Mouse (Mus musculus) small intestine, adult 2 months (tissue): ENCODE data around the gene Cdh23. TPM values are rescaled to one million over a fixed set of nuclear protein-coding genes. Genes with fewer than 3 reads are reported as not detected.
A peak's percentile ranks its signal among the peaks of the same experiment; 100 is the strongest.

ENCODE experiments used
- H3K27ac ChIP-seq: fragments of 200-500 bp; 2 replicates; pipeline ENCODE4 v1.5.1; 2012; ENCODE audit warnings: low read depth, low read length, control low read depth, inconsistent platforms; ENCODE audit not compliant: insufficient read depth
- H3K27me3 ChIP-seq: fragments of 200-500 bp; 2 replicates; pipeline ENCODE4 v1.6.1; 2012; ENCODE audit warnings: mild to moderate bottlenecking, moderate library complexity, low read length, inconsistent platforms; ENCODE audit not compliant: control insufficient read depth, insufficient read depth
- H3K36me3 ChIP-seq: fragments of 200-500 bp; 2 replicates; pipeline ENCODE4 v1.6.1; 2012; ENCODE audit warnings: mild to moderate bottlenecking, low read length, control low read depth, inconsistent platforms; ENCODE audit not compliant: control insufficient read depth, insufficient read depth
- H3K4me1 ChIP-seq: fragments of 200-500 bp; 2 replicates; pipeline ENCODE4 v1.6.1; 2012; ENCODE audit warnings: low read length, inconsistent platforms, mixed read lengths; ENCODE audit not compliant: control insufficient read depth, insufficient read depth, insufficient read length
- H3K4me3 ChIP-seq: fragments of 200-500 bp; 2 replicates; pipeline ENCODE4 v1.5.1; 2012; ENCODE audit warnings: low read depth, mild to moderate bottlenecking, control low read depth, inconsistent platforms, low read length, moderate library complexity
- CTCF ChIP-seq: fragments of 200-500 bp; IDR thresholded peaks from 2 replicates; pipeline ENCODE4 v1.5.1; 2012; ENCODE audit warnings: low read depth, mild to moderate bottlenecking, control low read depth, inconsistent platforms, low read length, moderate library complexity, mixed read lengths; ENCODE audit not compliant: insufficient replicate concordance, insufficient read length; ENCODE audit errors: extremely low read depth
- POLR2A ChIP-seq: fragments of 200-500 bp; IDR thresholded peaks from 2 replicates; pipeline ENCODE4 v1.6.1; 2012; ENCODE audit warnings: low read depth, mild to moderate bottlenecking, control low read depth, inconsistent platforms, low read length, moderate library complexity
- WGBS: fragments of 180-500 bp; shearing (Covaris S2); methylation state at CpG from one replicate; pipeline ENCODE4 v1.1.7; 2018; 5-methylcytosine and 5-hydroxymethylcytosine counted together
- polyA plus RNA-seq: library from polyadenylated mRNA; depleted of rRNA; stranded (reverse); fragments of >200 nt; gene quantifications from 2 replicates; pipeline ENCODE4 v1.2.3, GENCODE M21; 2012

The Cdh23 gene
- polyA plus RNA-seq, 1 experiment: 0.35 TPM

GRCm38 (mm10) chr10:60287161-60287560, 409.1 kb downstream of the Cdh23 start:
- peaks cover 8% of the 10 kb centered on the region for H3K36me3 ChIP-seq
- WGBS: 76% methylated on average over 4 of the region's 4 CpGs
- H3K27me3 ChIP-seq: no peaks in the 10 kb centered on the region
- H3K27ac ChIP-seq: no peak overlapping the region
- H3K4me3 ChIP-seq: no peak overlapping the region
- TF ChIP-seq POLR2A (no peak), CTCF (no peak)
- peaks cover 53% of the 10 kb centered on the region for H3K4me1 ChIP-seq

- TF ChIP-seq POLR2A: no peak
- no peak for TF ChIP-seq CTCF
- Histone ChIP-seq H3K4me3 (no peak overlapping the region), H3K4me1 (peaks cover 59% of the 10 kb centered on the region), H3K36me3 (peaks cover 3% of the 10 kb centered on the region; the same call in 1 of the 2 replicates), H3K27me3 (no peaks in the 10 kb centered on the region), H3K27ac (peak overlapping the region; percentile 3; the same call in 1 of the 2 replicates)
- 87% methylated on average over 7 of the region's 7 CpGs for WGBS
Measured at GRCm38 (mm10) chr10:60286546-60286945, 409.7 kb downstream of the Cdh23 start.

- Histone ChIP-seq H3K27me3 (no peaks in the 10 kb centered on the region), H3K4me1 (peaks cover 58% of the 10 kb centered on the region), H3K27ac (peak overlapping the region; percentile 3; the same call in 1 of the 2 replicates), H3K36me3 (peaks cover 2% of the 10 kb centered on the region; the same call in 1 of the 2 replicates), H3K4me3 (peak overlapping the region; percentile 12; the same call in 1 of the 2 replicates)
- WGBS: 55% methylated on average over 14 of the region's 14 CpGs
- TF ChIP-seq CTCF (no peak), POLR2A (no peak)
Measured at GRCm38 (mm10) chr10:60285676-60286372, 410.5 kb downstream of the Cdh23 start.

- peaks cover 57% of the 10 kb centered on the region for H3K4me1 ChIP-seq
- no peak for TF ChIP-seq CTCF
- no peak for TF ChIP-seq POLR2A
- peak overlapping the region; percentile 54 for H3K27ac ChIP-seq
- H3K4me3 ChIP-seq: peak overlapping the region; percentile 12; the same call in 1 of the 2 replicates
- H3K36me3 ChIP-seq: peaks cover 2% of the 10 kb centered on the region; the same call in 1 of the 2 replicates
- no peaks in the 10 kb centered on the region for H3K27me3 ChIP-seq
- 55% methylated on average over 8 of the region's 8 CpGs for WGBS
Measured at GRCm38 (mm10) chr10:60285183-60285582, 411.1 kb downstream of the Cdh23 start.

- H3K4me3 ChIP-seq: peak overlapping the region; percentile 8
- H3K4me1 ChIP-seq: peaks cover 57% of the 10 kb centered on the region
- peaks cover 2% of the 10 kb centered on the region; the same call in 1 of the 2 replicates for H3K36me3 ChIP-seq
- 42% methylated on average over 8 of the region's 8 CpGs for WGBS
- TF ChIP-seq CTCF (no peak), POLR2A (no peak)
- peak overlapping the region; percentile 54 for H3K27ac ChIP-seq
- H3K27me3 ChIP-seq: no peaks in the 10 kb centered on the region
Measured at GRCm38 (mm10) chr10:60284676-60285111, 411.6 kb downstream of the Cdh23 start.

GRCm38 (mm10) chr10:60284248-60284647, 412.0 kb downstream of the Cdh23 start:
- H3K27ac ChIP-seq: peak overlapping the region; percentile 54
- 88% methylated on average over 6 of the region's 6 CpGs for WGBS

More at GRCm38 (mm10) chr10:60284248-60284647, 412.0 kb downstream of the Cdh23 start:
- Histone ChIP-seq H3K4me1 (peaks cover 61% of the 10 kb centered on the region), H3K36me3 (peaks cover 2% of the 10 kb centered on the region; the same call in 1 of the 2 replicates), H3K4me3 (peak overlapping the region; percentile 8), H3K27me3 (no peaks in the 10 kb centered on the region)
- no peak for TF ChIP-seq CTCF
- no peak for TF ChIP-seq POLR2A
